22 mouse cellular contexts compared by ENCODE assay signal in genomic region chr2:153003681-153004338, GRCm38 (mm10). TPM values are rescaled to one million over a fixed set of nuclear protein-coding genes. Genes with fewer than 3 reads are reported as not detected.
DNase-seq lines count a peak whose midpoint lies in the region; ATAC-seq lines count a peak whose summit lies in the region.
"Had no signal": no experiment of that assay in that cellular context is flagged by ENCODE, and none has a peak within 500 bp of the region (broad histone marks: within the 10 kb centered on the region; RNA-seq: fewer than 3 reads in every experiment).

No protein-coding gene starts in this region.

- no peak for ATAC-seq in hindbrain, embryonic 11.5 days (ENCODE audit: low FRiP score)
- ATAC-seq in hindbrain, embryonic 16.5 days: no peak
- peak; percentile 78 for ATAC-seq in forebrain, embryonic 13.5 days
- 0 out of 2 replicates have a peak, but pooled peaks have one; percentile 27 for ATAC-seq in midbrain, embryonic 12.5 days (ENCODE audit: low FRiP score, low read depth)

- H3K4me2 ChIP-seq in hindbrain, embryonic 11.5 days (replicated peaks; ENCODE audit: low read depth, low read length): no peak overlapping the region
- no peak overlapping the region for H3K4me2 ChIP-seq in hindbrain, embryonic 16.5 days (ENCODE audit: low read length)
- H3K4me2 ChIP-seq in forebrain, embryonic 13.5 days: peak overlapping the region; percentile 35; the same call in 1 of the 2 replicates
- H3K4me2 ChIP-seq in midbrain, embryonic 12.5 days (replicated peaks): no peak overlapping the region
- H3K4me2 ChIP-seq: hindbrain, embryonic 12.5 days; limb, embryonic 12.5 days; liver, embryonic 13.5 days had no signal

- H3K36me3 ChIP-seq in hindbrain, embryonic 11.5 days (ENCODE audit: control insufficient read depth, insufficient read depth, low read length): peaks cover under 1% of the 10 kb centered on the region; the same call in 1 of the 2 replicates
- peaks cover 17% of the 10 kb centered on the region for H3K36me3 ChIP-seq in hindbrain, embryonic 16.5 days (ENCODE audit: control insufficient read depth, insufficient read depth, low read length)
- H3K36me3 ChIP-seq in forebrain, embryonic 13.5 days (ENCODE audit: poor library complexity, severe bottlenecking): peaks cover 22% of the 10 kb centered on the region
- H3K36me3 ChIP-seq in midbrain, embryonic 12.5 days: peaks cover 23% of the 10 kb centered on the region

- DNase-seq in hindbrain, embryonic 11.5 days (ENCODE audit: low spot score): peak; percentile 4
- peak; percentile 40 for DNase-seq in brain, embryonic 18.5 days (ENCODE audit: low read depth, low spot score)
- DNase-seq in adrenal gland, postnatal 36 days: no peak
- no peak for DNase-seq in adrenal gland, postnatal 10 days
- DNase-seq: adrenal gland, postnatal 25 days; cerebellum, postnatal 14 days; heart, adult 11 months; kidney, adult 11 months; kidney, postnatal 14 days; liver, embryonic 13.5 days; spleen, adult 18-20 months; thymus, adult 18-20 months had no signal

- no peaks in the 10 kb centered on the region for H3K9me3 ChIP-seq in hindbrain, embryonic 11.5 days (ENCODE audit: control insufficient read depth, low read length)
- H3K9me3 ChIP-seq in hindbrain, embryonic 16.5 days (ENCODE audit: control insufficient read depth, low read length): no peaks in the 10 kb centered on the region
- H3K9me3 ChIP-seq in forebrain, embryonic 13.5 days (replicated peaks): no peaks in the 10 kb centered on the region
- no peaks in the 10 kb centered on the region for H3K9me3 ChIP-seq in midbrain, embryonic 12.5 days
- H3K9me3 ChIP-seq: hindbrain, embryonic 12.5 days; limb, embryonic 12.5 days; liver, embryonic 13.5 days had no signal

- no peaks in the 10 kb centered on the region for H3K4me1 ChIP-seq in hindbrain, embryonic 11.5 days (replicated peaks; ENCODE audit: control insufficient read depth, insufficient read depth, low read length)
- H3K4me1 ChIP-seq in hindbrain, embryonic 16.5 days (ENCODE audit: control insufficient read depth, insufficient read depth, low read depth, low read length): no peaks in the 10 kb centered on the region
- peaks cover 11% of the 10 kb centered on the region for H3K4me1 ChIP-seq in forebrain, embryonic 13.5 days
- H3K4me1 ChIP-seq in midbrain, embryonic 12.5 days: peaks cover 11% of the 10 kb centered on the region
- H3K4me1 ChIP-seq: limb, embryonic 12.5 days; liver, embryonic 13.5 days had no signal

- H3K4me3 ChIP-seq in hindbrain, embryonic 11.5 days (ENCODE audit: low read depth, low read length): no peak overlapping the region
- H3K4me3 ChIP-seq in hindbrain, embryonic 16.5 days (ENCODE audit: low read length): no peak overlapping the region
- no peak overlapping the region for H3K4me3 ChIP-seq in forebrain, embryonic 13.5 days
- no peak overlapping the region for H3K4me3 ChIP-seq in midbrain, embryonic 12.5 days
- H3K4me3 ChIP-seq: hindbrain, embryonic 12.5 days; left cerebral cortex, adult 2 months; limb, embryonic 12.5 days; liver, embryonic 13.5 days had no signal

- 58% methylated on average over 13 of the region's 13 CpGs for WGBS in hindbrain, embryonic 11.5 days
- 35% methylated on average over 13 of the region's 13 CpGs for WGBS in hindbrain, embryonic 16.5 days
- 22% methylated on average over 13 of the region's 13 CpGs for WGBS in forebrain, embryonic 13.5 days
- 46% methylated on average over 13 of the region's 13 CpGs for WGBS in midbrain, embryonic 12.5 days

- no peak overlapping the region for H3K9ac ChIP-seq in hindbrain, embryonic 11.5 days (ENCODE audit: low read depth, low read length)
- no peak overlapping the region for H3K9ac ChIP-seq in hindbrain, embryonic 16.5 days (ENCODE audit: low read depth, low read length)
- H3K9ac ChIP-seq in forebrain, embryonic 13.5 days: no peak overlapping the region
- H3K9ac ChIP-seq in midbrain, embryonic 12.5 days (replicated peaks): no peak overlapping the region
- H3K9ac ChIP-seq: hindbrain, embryonic 12.5 days; limb, embryonic 12.5 days; liver, embryonic 13.5 days had no signal

- no peaks in the 10 kb centered on the region for H3K27me3 ChIP-seq in hindbrain, embryonic 11.5 days (ENCODE audit: control insufficient read depth, insufficient read depth, low read length)
- no peaks in the 10 kb centered on the region for H3K27me3 ChIP-seq in hindbrain, embryonic 16.5 days (replicated peaks; ENCODE audit: control insufficient read depth, insufficient read depth, low read length)
- H3K27me3 ChIP-seq in forebrain, embryonic 13.5 days: 0 out of 2 replicates have a peak, but pooled peaks cover 4% of the 10 kb centered on the region
- no peaks in the 10 kb centered on the region for H3K27me3 ChIP-seq in midbrain, embryonic 12.5 days
- H3K27me3 ChIP-seq: hindbrain, embryonic 12.5 days had no signal

- no peak overlapping the region for H3K27ac ChIP-seq in hindbrain, embryonic 11.5 days (ENCODE audit: low read depth, low read length)
- no peak overlapping the region for H3K27ac ChIP-seq in hindbrain, embryonic 16.5 days (ENCODE audit: low read depth, low read length)
- peak overlapping the region; percentile 52 for H3K27ac ChIP-seq in forebrain, embryonic 13.5 days
- peak overlapping the region; percentile 15 for H3K27ac ChIP-seq in midbrain, embryonic 12.5 days (replicated peaks)
- H3K27ac ChIP-seq: hindbrain, embryonic 12.5 days; left cerebral cortex, adult 2 months; limb, embryonic 12.5 days; liver, embryonic 13.5 days had no signal

RNA-seq across cellular contexts. Expression of gene Pdrg1, which starts 11.4 kb away (rescaled TPM):
- polyA plus RNA-seq in hindbrain, embryonic 11.5 days (2014; fragmentation: Nextera tagmentation; extraction: Ambion mirVana): 71.1 and 96.5 TPM in 2 replicates
- polyA plus RNA-seq in hindbrain, embryonic 16.5 days (2015; fragmentation: Nextera tagmentation; extraction: Ambion mirVana): 247 and 274 TPM in 2 replicates
- 142 TPM in 2 replicates for polyA plus RNA-seq in forebrain, embryonic 13.5 days (2015; fragmentation: Nextera tagmentation; extraction: Ambion mirVana)
- polyA plus RNA-seq in midbrain, embryonic 12.5 days (2016; fragmentation: Nextera tagmentation; extraction: Ambion mirVana): 128 and 129 TPM in 2 replicates
- 100 to 1,000 TPM; 175 to 226 TPM for total RNA-seq in adrenal gland, postnatal 36 days (2021)
- total RNA-seq in adrenal gland, postnatal 10 days (2021): 10 to 100 TPM; 88.4 to 94.3 TPM

RNA-seq across cellular contexts. Expression of gene Xkr7, which starts 27.8 kb away (rescaled TPM):
- polyA plus RNA-seq in hindbrain, embryonic 11.5 days (2014; fragmentation: Nextera tagmentation; extraction: Ambion mirVana): 0.45 and 0.81 TPM in 2 replicates
- polyA plus RNA-seq in hindbrain, embryonic 16.5 days (2015; fragmentation: Nextera tagmentation; extraction: Ambion mirVana): 1.8 and 2.0 TPM in 2 replicates
- 1.0 and 1.5 TPM in 2 replicates for polyA plus RNA-seq in forebrain, embryonic 13.5 days (2015; fragmentation: Nextera tagmentation; extraction: Ambion mirVana)
- polyA plus RNA-seq in midbrain, embryonic 12.5 days (2016; fragmentation: Nextera tagmentation; extraction: Ambion mirVana): 0.97 and 1.5 TPM in 2 replicates
- total RNA-seq in adrenal gland, postnatal 36 days (2021): 1 to 10 TPM in 1 of 2 experiments, under 1 TPM in 1; 0.56 to 1.5 TPM
- total RNA-seq in adrenal gland, postnatal 10 days (2021): 1 to 10 TPM; 1.3 to 1.5 TPM
- polyA plus RNA-seq: C2C12; heart, embryonic 14.5 days; limb, embryonic 12.5 days; liver, embryonic 13.5 days; lung, embryonic 16.5 days; stomach, embryonic 14.5 days had no signal

RNA-seq across cellular contexts. Expression of gene Ttll9, which starts 41.5 kb away (rescaled TPM):
- 1.4 and 1.7 TPM in 2 replicates for polyA plus RNA-seq in hindbrain, embryonic 11.5 days (2014; fragmentation: Nextera tagmentation; extraction: Ambion mirVana)
- polyA plus RNA-seq in hindbrain, embryonic 16.5 days (2015; fragmentation: Nextera tagmentation; extraction: Ambion mirVana): 9.2 and 10.5 TPM in 2 replicates
- polyA plus RNA-seq in forebrain, embryonic 13.5 days (2015; fragmentation: Nextera tagmentation; extraction: Ambion mirVana): 1.7 and 1.8 TPM in 2 replicates
- 1.4 and 1.7 TPM in 2 replicates for polyA plus RNA-seq in midbrain, embryonic 12.5 days (2016; fragmentation: Nextera tagmentation; extraction: Ambion mirVana)
- total RNA-seq in adrenal gland, postnatal 36 days (2021): under 1 TPM; 0.30 to 0.50 TPM
- total RNA-seq in adrenal gland, postnatal 10 days (2021): under 1 TPM; 0.27 to 0.79 TPM
- total RNA-seq: adrenal gland, postnatal 25 days had no signal

RNA-seq across cellular contexts. Expression of gene Dusp15, which starts 52.3 kb away (rescaled TPM):
- polyA plus RNA-seq in hindbrain, embryonic 11.5 days (2014; fragmentation: Nextera tagmentation; extraction: Ambion mirVana): 1.4 and 2.3 TPM in 2 replicates
- 11.6 and 13.6 TPM in 2 replicates for polyA plus RNA-seq in hindbrain, embryonic 16.5 days (2015; fragmentation: Nextera tagmentation; extraction: Ambion mirVana)
- 2.5 and 4.1 TPM in 2 replicates for polyA plus RNA-seq in forebrain, embryonic 13.5 days (2015; fragmentation: Nextera tagmentation; extraction: Ambion mirVana)
- polyA plus RNA-seq in midbrain, embryonic 12.5 days (2016; fragmentation: Nextera tagmentation; extraction: Ambion mirVana): 1.2 and 1.4 TPM in 2 replicates
- 1 to 10 TPM in 1 of 2 experiments, under 1 TPM in 1; 0.99 to 2.1 TPM for total RNA-seq in adrenal gland, postnatal 36 days (2021)
- total RNA-seq in adrenal gland, postnatal 10 days (2021): 1 to 10 TPM; 3.1 to 4.3 TPM
- polyA plus RNA-seq: heart, embryonic 14.5 days; liver, embryonic 13.5 days; lung, embryonic 16.5 days had no signal

Comparison
In these comparisons a context has a peak if more than half of its experiments do, and no peak if none do; other contexts are left out.
1. ATAC-seq: peak in forebrain, embryonic 13.5 days (single experiment) and midbrain, embryonic 12.5 days (single experiment); none in hindbrain, embryonic 11.5 days (single experiment) and hindbrain, embryonic 16.5 days (single experiment).
2. DNase-seq: peak in hindbrain, embryonic 11.5 days (single experiment) and brain, embryonic 18.5 days (single experiment); none in adrenal gland, postnatal 36 days (0 of 2) and adrenal gland, postnatal 10 days (single experiment).
3. H3K27ac ChIP-seq: peak in forebrain, embryonic 13.5 days (single experiment) and midbrain, embryonic 12.5 days (single experiment); none in hindbrain, embryonic 11.5 days (single experiment) and hindbrain, embryonic 16.5 days (single experiment).